Mouse (Mus musculus): ENCODE measurements around the gene 1810043G02Rik. TPM values are rescaled to one million over a fixed set of nuclear protein-coding genes. Genes with fewer than 3 reads are reported as not detected.

Gene 1810043G02Rik
- total RNA-seq, 1 experiment: 8.4 TPM

GRCm38 (mm10) chr10:78000200-78000599, 21.9 kb downstream of the 1810043G02Rik start:
- Histone ChIP-seq H3K9ac (ENCODE audit: insufficient read depth, low read depth, low read length, poor library complexity, severe bottlenecking) (no peak overlapping the region), H3K36me3 (ENCODE audit: control insufficient read depth, insufficient read depth, low read length, poor library complexity, severe bottlenecking) (peaks cover 78% of the 10 kb centered on the region), H3K4me1 (ENCODE audit: control insufficient read depth in 2 of 2, insufficient read depth in 2 of 2, low read length in 2 of 2, poor library complexity in 1 of 2) (peaks cover 0 to 1% of the 10 kb centered on the region in 2 experiments; a peak in 1 of 4 replicates), H3K4me3 (ENCODE audit: insufficient read depth in 1 of 2, low read depth in 1 of 2, low read length in 2 of 2, poor library complexity in 1 of 2, severe bottlenecking in 1 of 2) (no peak overlapping the region), H3K27ac (ENCODE audit: insufficient read depth, low read depth, low read length, poor library complexity, severe bottlenecking) (no peak overlapping the region; the same call in 1 of the 2 replicates), H3K9me3 (ENCODE audit: control insufficient read depth, insufficient read depth, low read depth, low read length) (no peaks in the 10 kb centered on the region)
- DNase-seq (ENCODE audit: low read depth, low spot score): no peak
- in situ Hi-C loops (cut with MboI; ENCODE audit: low sequenced_read_pairs in 2 of 2, unreplicated experiment in 2 of 2): no loop called here
- no peak for TF ChIP-seq CHD2 (IDR thresholded peaks at IDR 0.05; ENCODE audit: low read depth, low read length)
- TF ChIP-seq ZC3H11A (IDR thresholded peaks at IDR 0.05; ENCODE audit: borderline replicate concordance, low read depth, low read length): no peak
- TF ChIP-seq ZNF384 (IDR thresholded peaks at IDR 0.05; ENCODE audit: low read depth, low read length): no peak
- TF ChIP-seq HCFC1 (IDR thresholded peaks at IDR 0.05; ENCODE audit: borderline replicate concordance, insufficient read depth, low read length): no peak
- no peak for TF ChIP-seq MAFK (IDR thresholded peaks at IDR 0.05; ENCODE audit: insufficient read depth, low read depth, low read length)

- H3K36me3 ChIP-seq (ENCODE audit: control insufficient read depth, insufficient read depth, low read length, poor library complexity, severe bottlenecking): peaks cover 71% of the 10 kb centered on the region
- no peak for DNase-seq (ENCODE audit: low read depth, low spot score)
- H3K4me1 ChIP-seq (ENCODE audit: control insufficient read depth in 2 of 2, insufficient read depth in 2 of 2, low read length in 2 of 2, poor library complexity in 1 of 2): peaks cover 0 to 3% of the 10 kb centered on the region in 2 experiments; a peak in 1 of 4 replicates
- no peaks in the 10 kb centered on the region for H3K9me3 ChIP-seq (ENCODE audit: control insufficient read depth, insufficient read depth, low read depth, low read length)
- TF ChIP-seq HCFC1 (IDR thresholded peaks at IDR 0.05; ENCODE audit: borderline replicate concordance, insufficient read depth, low read length) (no peak), MAFK (IDR thresholded peaks at IDR 0.05; ENCODE audit: insufficient read depth, low read depth, low read length) (no peak), CHD2 (IDR thresholded peaks at IDR 0.05; ENCODE audit: low read depth, low read length) (no peak), ZNF384 (IDR thresholded peaks at IDR 0.05; ENCODE audit: low read depth, low read length) (no peak), ZC3H11A (IDR thresholded peaks at IDR 0.05; ENCODE audit: borderline replicate concordance, low read depth, low read length) (no peak)
- H3K4me3 ChIP-seq (ENCODE audit: insufficient read depth in 1 of 2, low read depth in 1 of 2, low read length in 2 of 2, poor library complexity in 1 of 2, severe bottlenecking in 1 of 2): no peak overlapping the region
- no peak overlapping the region for H3K9ac ChIP-seq (ENCODE audit: insufficient read depth, low read depth, low read length, poor library complexity, severe bottlenecking)
- no peak overlapping the region for H3K27ac ChIP-seq (ENCODE audit: insufficient read depth, low read depth, low read length, poor library complexity, severe bottlenecking)
- in situ Hi-C loops (cut with MboI; ENCODE audit: low sequenced_read_pairs in 2 of 2, unreplicated experiment in 2 of 2): no loop called here
Observed at GRCm38 (mm10) chr10:78001796-78002195, 23.5 kb downstream of the 1810043G02Rik start.

- in situ Hi-C loops (cut with MboI; ENCODE audit: low sequenced_read_pairs in 2 of 2, unreplicated experiment in 2 of 2): no loop called here
- H3K4me3 ChIP-seq (ENCODE audit: insufficient read depth in 1 of 2, low read depth in 1 of 2, low read length in 2 of 2, poor library complexity in 1 of 2, severe bottlenecking in 1 of 2): no peak overlapping the region
- no peak for DNase-seq (ENCODE audit: low read depth, low spot score)
- peaks cover 0 to 3% of the 10 kb centered on the region in 2 experiments; a peak in 1 of 4 replicates for H3K4me1 ChIP-seq (ENCODE audit: control insufficient read depth in 2 of 2, insufficient read depth in 2 of 2, low read length in 2 of 2, poor library complexity in 1 of 2)
- H3K9ac ChIP-seq (ENCODE audit: insufficient read depth, low read depth, low read length, poor library complexity, severe bottlenecking): no peak overlapping the region
- H3K9me3 ChIP-seq (ENCODE audit: control insufficient read depth, insufficient read depth, low read depth, low read length): no peaks in the 10 kb centered on the region
- no peak for TF ChIP-seq ZNF384 (IDR thresholded peaks at IDR 0.05; ENCODE audit: low read depth, low read length)
- TF ChIP-seq MAFK (IDR thresholded peaks at IDR 0.05; ENCODE audit: insufficient read depth, low read depth, low read length): no peak
- no peak for TF ChIP-seq CHD2 (IDR thresholded peaks at IDR 0.05; ENCODE audit: low read depth, low read length)
- no peak for TF ChIP-seq ZC3H11A (IDR thresholded peaks at IDR 0.05; ENCODE audit: borderline replicate concordance, low read depth, low read length)
- no peak for TF ChIP-seq HCFC1 (IDR thresholded peaks at IDR 0.05; ENCODE audit: borderline replicate concordance, insufficient read depth, low read length)
- H3K36me3 ChIP-seq (ENCODE audit: control insufficient read depth, insufficient read depth, low read length, poor library complexity, severe bottlenecking): peaks cover 66% of the 10 kb centered on the region
- H3K27ac ChIP-seq (ENCODE audit: insufficient read depth, low read depth, low read length, poor library complexity, severe bottlenecking): no peak overlapping the region
Observed at GRCm38 (mm10) chr10:78002316-78002715, 24.0 kb downstream of the 1810043G02Rik start.

- Histone ChIP-seq H3K9ac (ENCODE audit: insufficient read depth, low read depth, low read length, poor library complexity, severe bottlenecking) (no peak overlapping the region), H3K36me3 (ENCODE audit: control insufficient read depth, insufficient read depth, low read length, poor library complexity, severe bottlenecking) (peaks cover 53% of the 10 kb centered on the region), H3K27ac (ENCODE audit: insufficient read depth, low read depth, low read length, poor library complexity, severe bottlenecking) (no peak overlapping the region), H3K4me1 (ENCODE audit: control insufficient read depth in 2 of 2, insufficient read depth in 2 of 2, low read length in 2 of 2, poor library complexity in 1 of 2) (peaks cover 0 to 10% of the 10 kb centered on the region in 2 experiments; a peak in 1 of 4 replicates), H3K9me3 (ENCODE audit: control insufficient read depth, insufficient read depth, low read depth, low read length) (no peaks in the 10 kb centered on the region), H3K4me3 (ENCODE audit: insufficient read depth in 1 of 2, low read depth in 1 of 2, low read length in 2 of 2, poor library complexity in 1 of 2, severe bottlenecking in 1 of 2) (no peak overlapping the region)
- TF ChIP-seq MAFK (IDR thresholded peaks at IDR 0.05; ENCODE audit: insufficient read depth, low read depth, low read length) (no peak), HCFC1 (IDR thresholded peaks at IDR 0.05; ENCODE audit: borderline replicate concordance, insufficient read depth, low read length) (no peak), ZC3H11A (IDR thresholded peaks at IDR 0.05; ENCODE audit: borderline replicate concordance, low read depth, low read length) (no peak), ZNF384 (IDR thresholded peaks at IDR 0.05; ENCODE audit: low read depth, low read length) (no peak), CHD2 (IDR thresholded peaks at IDR 0.05; ENCODE audit: low read depth, low read length) (no peak)
- DNase-seq (ENCODE audit: low read depth, low spot score): no peak
- in situ Hi-C loops (cut with MboI; ENCODE audit: low sequenced_read_pairs in 2 of 2, unreplicated experiment in 2 of 2): no loop called here
Observed at GRCm38 (mm10) chr10:78004479-78005100, 26.3 kb downstream of the 1810043G02Rik start.
